Mouse (Mus musculus): ENCODE measurements at regions not wholly inside any gene's neighbourhood (a gene's known extent, or its start where the extent isn't known, plus 50 kb on each side); places are given as distances from the start of the nearest gene placed in this dataset.
A peak's percentile ranks its signal among the peaks of the same experiment; 100 is the strongest.

- no peak for DNase-seq (ENCODE audit: low spot score)
Measured at GRCm38 (mm10) chr17:65193341-65193740, 347.2 kb downstream of the Tmem232 start.

- no peak for DNase-seq (ENCODE audit: low spot score)
Measured at GRCm38 (mm10) chr17:65192432-65193059, 348.0 kb downstream of the Tmem232 start.

GRCm38 (mm10) chr17:65190839-65191591 lies 349.6 kb downstream of the Tmem232 start:
- DNase-seq (ENCODE audit: low spot score), result peak; percentile 9

GRCm38 (mm10) chr17:65181164-65181563 lies 345.3 kb upstream of the 4930583I09Rik start:
- no peak for DNase-seq (ENCODE audit: low spot score)

- DNase-seq (ENCODE audit: low spot score), result no peak
Measured at GRCm38 (mm10) chr17:65175770-65176169, 339.9 kb upstream of the 4930583I09Rik start.

- DNase-seq (ENCODE audit: low spot score), result no peak
Measured at GRCm38 (mm10) chr17:65174114-65174513, 338.2 kb upstream of the 4930583I09Rik start.

GRCm38 (mm10) chr17:65173236-65173635 lies 337.4 kb upstream of the 4930583I09Rik start:
- no peak for DNase-seq (ENCODE audit: low spot score)

GRCm38 (mm10) chr17:65170691-65171090 lies 334.8 kb upstream of the 4930583I09Rik start:
- DNase-seq (ENCODE audit: low spot score), result no peak

GRCm38 (mm10) chr17:65169981-65170617 lies 334.2 kb upstream of the 4930583I09Rik start:
- DNase-seq (ENCODE audit: low spot score), result no peak

GRCm38 (mm10) chr17:65146376-65146775 lies 310.5 kb upstream of the 4930583I09Rik start:
- no peak for DNase-seq (ENCODE audit: low spot score)

- no peak for DNase-seq (ENCODE audit: low spot score)
Measured at GRCm38 (mm10) chr17:65114651-65115050, 278.8 kb upstream of the 4930583I09Rik start.

- DNase-seq (ENCODE audit: low spot score), result no peak
Measured at GRCm38 (mm10) chr17:65113121-65113520, 277.2 kb upstream of the 4930583I09Rik start.

GRCm38 (mm10) chr17:65105622-65106021 lies 269.8 kb upstream of the 4930583I09Rik start:
- DNase-seq (ENCODE audit: low spot score), result no peak

- DNase-seq (ENCODE audit: low spot score), result peak; percentile 9
Measured at GRCm38 (mm10) chr17:65101157-65101556, 265.3 kb upstream of the 4930583I09Rik start.

- DNase-seq (ENCODE audit: low spot score), result no peak
Measured at GRCm38 (mm10) chr17:65082249-65082648, 246.4 kb upstream of the 4930583I09Rik start.

GRCm38 (mm10) chr17:65081779-65082086 lies 245.9 kb upstream of the 4930583I09Rik start:
- DNase-seq (ENCODE audit: low spot score), result no peak

- DNase-seq (ENCODE audit: low spot score), result peak; percentile 11
Measured at GRCm38 (mm10) chr17:65081072-65081778, 245.4 kb upstream of the 4930583I09Rik start.

GRCm38 (mm10) chr17:65074878-65075277 lies 239.0 kb upstream of the 4930583I09Rik start:
- DNase-seq (ENCODE audit: low spot score), result no peak

GRCm38 (mm10) chr17:65071114-65071513 lies 235.2 kb upstream of the 4930583I09Rik start:
- peak; percentile 50 for DNase-seq (ENCODE audit: low spot score)

- no peak for DNase-seq (ENCODE audit: low spot score)
Measured at GRCm38 (mm10) chr17:65066135-65066534, 230.3 kb upstream of the 4930583I09Rik start.

GRCm38 (mm10) chr17:65056059-65056458 lies 220.2 kb upstream of the 4930583I09Rik start:
- no peak for DNase-seq (ENCODE audit: low spot score)

- DNase-seq (ENCODE audit: low spot score), result no peak
Measured at GRCm38 (mm10) chr17:65049860-65050482, 214.1 kb upstream of the 4930583I09Rik start.
